Mouse (Mus musculus) stomach, adult 2 months (tissue): Measurements from ENCODE around the gene C530008M17Rik. TPM values are rescaled to one million over a fixed set of nuclear protein-coding genes. Genes with fewer than 3 reads are reported as not detected.

ENCODE experiments used
- polyA plus RNA-seq: library from polyadenylated mRNA; depleted of rRNA; stranded (reverse); fragments of >200 nt; gene quantifications from 2 replicates; pipeline ENCODE4 v1.2.3, GENCODE M21; 2012; rRNA removed

Gene C530008M17Rik
- polyA plus RNA-seq: 1.5 and 3.2 TPM in 2 replicates

GRCm38 (mm10) chr5:76656212-76656611 is at the start of gene C530008M17Rik:
TSS of gene C530008M17Rik (plus strand) at chr5:76656512.

GRCm38 (mm10) chr5:76905405-76906154 is 249.3 kb downstream of the C530008M17Rik start, which contains the start of gene Aasdh:
TSS of gene Aasdh (minus strand) at chr5:76905514.

Other genes with a start within 250 kb of the C530008M17Rik start
- not detected in 2 replicates for gene Gm7271, start 172.5 kb upstream of the C530008M17Rik start, polyA plus RNA-seq
- gene Exoc1, start 127.2 kb upstream of the C530008M17Rik start, polyA plus RNA-seq: 4.4 and 6.1 TPM in 2 replicates
- 0.12 and 0.17 TPM in 2 replicates for gene Cep135, start 67.8 kb upstream of the C530008M17Rik start, polyA plus RNA-seq
- 0.92 and 2.8 TPM in 2 replicates for gene Aasdh, start 249.0 kb downstream of the C530008M17Rik start, polyA plus RNA-seq